Mouse (Mus musculus) embryonic facial prominence, embryonic 10.5 days (tissue): ENCODE measurements around the gene Actl6b. TPM values are rescaled to one million over a fixed set of nuclear protein-coding genes. Genes with fewer than 3 reads are reported as not detected.
"Not testable (repeated sequence)": the region's sequence is repeated elsewhere in the genome, so short reads cannot be mapped to it uniquely, and the experiment has no call there.

ENCODE experiments used
- DNase-seq: peaks from one replicate; pipeline ENCODE4 v3.0.0-alpha.2; 2017; ENCODE audit warnings: low spot score
- H3K27ac ChIP-seq: fragments of 300-500 bp; sonication (generic); replicated peaks from 2 replicates; pipeline ENCODE4 v1.5.1; 2016; ENCODE audit warnings: mild to moderate bottlenecking
- H3K27me3 ChIP-seq: fragments of 300-500 bp; sonication (generic); replicated peaks from 2 replicates; pipeline ENCODE4 v1.6.1; 2016; ENCODE audit warnings: low read depth, mild to moderate bottlenecking; ENCODE audit not compliant: poor library complexity, severe bottlenecking
- H3K36me3 ChIP-seq: fragments of 300-500 bp; sonication (generic); replicated peaks from 2 replicates; pipeline ENCODE4 v1.6.1; 2016; ENCODE audit warnings: mild to moderate bottlenecking, moderate library complexity
- H3K4me1 ChIP-seq: fragments of 300-500 bp; sonication (generic); 2 replicates; pipeline ENCODE4 v1.6.1; 2016
- H3K4me3 ChIP-seq: fragments of 300-500 bp; sonication (generic); 2 replicates; pipeline ENCODE4 v1.5.1; 2016; ENCODE audit warnings: mild to moderate bottlenecking, moderate library complexity
- H3K9me3 ChIP-seq: fragments of 300-500 bp; sonication (generic); 2 replicates; pipeline ENCODE4 v1.6.1; 2016; ENCODE audit warnings: mild to moderate bottlenecking
- WGBS: fragments of 180-500 bp; shearing (Covaris S2); methylation state at CpG from one replicate; pipeline ENCODE4 v1.1.7; 2016; 5-methylcytosine and 5-hydroxymethylcytosine counted together
- polyA plus RNA-seq: library from polyadenylated mRNA; unstranded; fragments of >200 nt; fragmentation: Nextera tagmentation; extraction: Ambion mirVana; gene quantifications from 2 replicates; pipeline ENCODE4 v1.2.1, GENCODE M21; 2016

Gene Actl6b
- polyA plus RNA-seq, 1 experiment from 2014 or later: 5.4 TPM

DNA sequence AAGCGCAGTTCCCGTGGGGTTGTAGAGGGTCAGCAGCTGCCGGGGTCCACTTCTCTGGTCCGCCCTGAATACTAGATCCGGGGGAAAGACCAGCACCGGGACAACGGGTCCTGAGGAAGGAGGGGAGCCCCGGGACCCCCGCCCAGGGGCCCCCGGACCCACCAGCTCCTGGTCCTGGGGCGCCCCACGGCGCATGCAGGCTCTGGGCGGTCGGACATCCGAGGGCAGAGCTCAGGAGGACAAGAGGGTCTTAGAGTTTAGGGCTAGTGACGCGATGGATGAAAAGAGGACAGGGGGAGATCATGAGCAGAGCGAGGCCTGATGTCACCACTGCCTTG, 46.9 kb downstream of the Actl6b start:
- peak overlapping the region; percentile 98 for H3K27ac ChIP-seq
- H3K4me3 ChIP-seq: peak overlapping the region; percentile 78
- H3K9me3 ChIP-seq: no peaks in the 10 kb centered on the region
- DNase-seq: no peak
- H3K27me3 ChIP-seq: no peaks in the 10 kb centered on the region
- H3K4me1 ChIP-seq: peaks cover 42% of the 10 kb centered on the region
- peaks cover 43% of the 10 kb centered on the region for H3K36me3 ChIP-seq
- 3% methylated on average over 19 of the region's 19 CpGs for WGBS

GRCm38 (mm10) chr5:137600619-137601364, 47.5 kb downstream of the Actl6b start, which contains the start of gene Mospd3:
Gene Mospd3 (minus strand): TSS chr5:137601058.
- no peaks in the 10 kb centered on the region for H3K27me3 ChIP-seq
- peak within 1 kb of the TSS; percentile 98 for H3K27ac ChIP-seq
- no peaks in the 10 kb centered on the region for H3K9me3 ChIP-seq
- peak within 1 kb of the TSS; percentile 78 for H3K4me3 ChIP-seq
- WGBS: under 1% methylated on average over 41 of the region's 41 CpGs
- H3K4me1 ChIP-seq: peaks cover 42% of the 10 kb centered on the region
- DNase-seq: peak; percentile 95
- H3K36me3 ChIP-seq: peaks cover 49% of the 10 kb centered on the region

- Histone ChIP-seq H3K4me1 (peaks cover 42% of the 10 kb centered on the region), H3K4me3 (peak overlapping the region; percentile 78), H3K9me3 (no peaks in the 10 kb centered on the region), H3K27ac (peak overlapping the region; percentile 98), H3K27me3 (no peaks in the 10 kb centered on the region), H3K36me3 (peaks cover 54% of the 10 kb centered on the region)
- peak; percentile 54 for DNase-seq
- 1% methylated on average over 22 of the region's 22 CpGs for WGBS
Observed at GRCm38 (mm10) chr5:137601365-137601729, 48.0 kb downstream of the Actl6b start.

DNA sequence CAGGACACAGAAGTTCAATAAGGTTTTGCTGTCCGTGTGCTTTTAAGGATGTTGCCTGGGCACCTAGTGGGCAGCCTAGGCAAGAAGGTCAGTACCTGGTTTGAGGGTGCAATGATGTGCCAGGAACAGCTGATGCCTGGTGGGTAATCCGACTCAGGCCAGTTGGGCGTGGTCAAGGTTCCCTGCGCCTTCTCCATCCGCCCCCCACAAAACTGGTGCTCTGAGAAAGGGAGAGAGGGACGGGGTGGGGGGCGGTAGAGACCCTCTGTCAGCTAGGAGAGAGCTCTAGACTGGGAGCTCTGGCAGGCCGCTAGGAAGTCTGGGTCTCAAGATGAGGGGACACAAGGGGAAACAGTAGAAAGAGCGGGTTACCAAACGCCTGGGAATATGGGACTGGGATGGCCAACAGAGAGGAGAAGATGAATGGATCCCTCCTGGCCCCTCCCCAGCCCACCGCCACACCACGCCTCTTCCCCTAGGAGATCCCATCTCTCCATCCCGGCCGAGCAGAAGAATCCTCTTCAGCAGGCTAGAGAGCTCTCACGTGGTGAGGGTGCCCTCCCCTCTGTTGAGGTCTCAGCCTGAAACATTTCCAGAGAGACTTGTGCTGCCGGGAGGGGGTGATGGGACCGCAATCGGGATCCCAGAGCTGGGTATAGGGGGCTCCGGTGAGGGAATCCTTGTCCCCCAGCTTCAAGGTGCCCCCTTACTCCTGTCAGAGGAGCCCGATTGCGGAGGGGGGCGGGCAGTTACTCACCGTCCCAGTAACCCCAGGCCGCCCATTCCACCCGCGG, 54.7 kb downstream of the Actl6b start:
- Histone ChIP-seq H3K9me3 (no peaks in the 10 kb centered on the region), H3K36me3 (peaks cover 54% of the 10 kb centered on the region), H3K27ac (peak overlapping the region; percentile 97), H3K4me1 (peaks cover 60% of the 10 kb centered on the region), H3K27me3 (peaks cover 21% of the 10 kb centered on the region), H3K4me3 (peak overlapping the region; percentile 57)
- 15% methylated on average over 26 of the region's 26 CpGs for WGBS
- no peak for DNase-seq

DNA sequence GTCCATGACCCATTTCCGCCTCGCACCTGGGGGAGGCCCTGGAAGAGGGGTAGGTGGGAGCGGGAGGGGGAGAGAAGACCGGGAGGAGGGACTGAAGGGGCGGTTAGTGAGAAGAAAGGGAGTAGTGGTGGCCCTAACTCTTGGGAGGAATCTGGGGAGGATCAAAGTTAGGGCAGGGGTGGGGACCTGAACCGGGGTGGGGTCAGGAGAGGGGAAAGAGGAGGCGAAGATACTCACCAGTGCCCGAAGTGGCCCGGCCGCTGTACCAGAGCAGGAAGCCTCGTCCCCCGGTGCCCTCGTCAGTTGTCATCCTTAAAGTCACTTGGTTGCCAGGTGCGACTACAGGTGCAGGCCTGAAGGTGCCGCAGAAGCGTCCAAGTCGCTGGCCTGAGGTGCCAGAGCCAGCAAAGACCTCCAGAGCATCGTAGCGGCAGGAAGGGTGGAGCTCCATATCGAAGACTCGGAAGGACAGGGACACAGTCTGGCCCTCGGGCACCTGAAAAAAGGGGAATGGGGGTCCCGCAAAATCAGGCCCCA, 55.4 kb downstream of the Actl6b start:
- Histone ChIP-seq H3K4me1 (peaks cover 64% of the 10 kb centered on the region), H3K4me3 (peak overlapping the region; percentile 57), H3K9me3 (no peaks in the 10 kb centered on the region), H3K27me3 (peaks cover 21% of the 10 kb centered on the region), H3K36me3 (peaks cover 48% of the 10 kb centered on the region), H3K27ac (peak overlapping the region; percentile 97)
- 16% methylated on average over 23 of the region's 23 CpGs for WGBS
- no peak for DNase-seq

DNA sequence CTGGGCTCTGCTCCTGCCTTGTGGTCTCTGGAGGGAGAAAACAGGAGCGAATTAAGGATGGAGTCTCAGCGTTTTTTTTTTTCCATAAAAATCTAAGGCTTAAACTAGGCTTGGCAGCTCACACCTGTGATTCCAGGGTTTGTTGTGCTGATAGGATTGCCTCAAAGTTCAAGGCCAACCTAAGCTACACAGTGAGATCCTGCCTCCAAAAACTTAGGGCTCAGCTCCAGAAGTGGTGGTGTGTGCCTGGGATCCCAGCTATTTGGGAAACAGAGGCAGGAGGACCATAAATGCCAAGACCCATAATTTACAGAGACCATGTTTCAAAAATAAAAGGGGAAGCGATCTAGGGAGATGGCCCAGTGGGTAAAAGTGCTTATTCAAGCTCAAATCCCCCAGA, 56.0 kb downstream of the Actl6b start:
- 48% methylated on average over 3 of the region's 3 CpGs for WGBS
- DNase-seq: no peak
- peaks cover 69% of the 10 kb centered on the region for H3K4me1 ChIP-seq
- no peaks in the 10 kb centered on the region for H3K9me3 ChIP-seq
- peak overlapping the region; percentile 97 for H3K27ac ChIP-seq
- H3K4me3 ChIP-seq: peak overlapping the region; percentile 57
- H3K36me3 ChIP-seq: peaks cover 42% of the 10 kb centered on the region
- H3K27me3 ChIP-seq: peaks cover 21% of the 10 kb centered on the region

- WGBS: 56% methylated on average over 4 of the region's 4 CpGs
- Histone ChIP-seq H3K9me3 (no peaks in the 10 kb centered on the region), H3K4me3 (peak overlapping the region; percentile 57), H3K27me3 (peaks cover 21% of the 10 kb centered on the region), H3K4me1 (peaks cover 69% of the 10 kb centered on the region), H3K36me3 (peaks cover 35% of the 10 kb centered on the region), H3K27ac (peak overlapping the region; percentile 97)
- DNase-seq: no peak
Observed at GRCm38 (mm10) chr5:137610056-137610455, 56.7 kb downstream of the Actl6b start.

DNA sequence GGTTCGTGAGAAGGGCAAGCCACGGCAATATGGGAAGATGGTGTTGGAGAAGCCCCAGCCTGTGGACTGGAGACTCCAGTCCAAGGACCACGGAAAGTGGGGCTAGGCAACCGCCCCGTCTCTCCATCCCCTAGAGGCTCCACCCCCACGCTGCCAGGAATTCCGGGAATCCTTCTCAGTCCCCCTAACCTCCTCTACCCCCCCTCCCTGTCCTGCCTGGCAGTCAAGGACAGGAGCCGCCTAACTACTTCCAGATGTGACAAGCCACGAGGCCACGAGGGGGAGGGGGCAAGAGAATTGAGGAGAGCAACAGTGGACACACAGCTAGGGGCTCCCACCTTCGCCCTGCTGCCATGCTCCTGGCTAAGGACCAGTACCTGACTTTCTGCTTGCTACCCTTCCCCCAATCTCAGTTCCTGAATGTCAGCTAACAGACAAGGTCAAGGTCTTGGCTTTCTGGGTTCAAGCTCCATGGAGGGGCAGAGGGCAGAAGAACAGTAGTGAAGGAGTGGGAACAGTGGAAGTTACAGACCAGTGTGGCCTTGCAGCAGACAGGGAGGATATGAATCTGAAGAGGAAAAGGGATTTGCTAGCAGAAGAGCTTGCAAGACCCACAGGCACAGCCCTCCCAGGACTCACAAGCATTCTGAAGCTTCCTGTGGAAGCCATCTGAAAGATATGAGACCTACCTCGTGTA, 57.4 kb downstream of the Actl6b start:
- Histone ChIP-seq H3K9me3 (no peaks in the 10 kb centered on the region), H3K36me3 (peaks cover 28% of the 10 kb centered on the region), H3K27ac (peak overlapping the region; percentile 97), H3K27me3 (peaks cover 21% of the 10 kb centered on the region), H3K4me3 (peak overlapping the region; percentile 57), H3K4me1 (peaks cover 69% of the 10 kb centered on the region)
- 7% methylated on average over 12 of the region's 12 CpGs for WGBS
- peak; percentile 96 for DNase-seq

DNA sequence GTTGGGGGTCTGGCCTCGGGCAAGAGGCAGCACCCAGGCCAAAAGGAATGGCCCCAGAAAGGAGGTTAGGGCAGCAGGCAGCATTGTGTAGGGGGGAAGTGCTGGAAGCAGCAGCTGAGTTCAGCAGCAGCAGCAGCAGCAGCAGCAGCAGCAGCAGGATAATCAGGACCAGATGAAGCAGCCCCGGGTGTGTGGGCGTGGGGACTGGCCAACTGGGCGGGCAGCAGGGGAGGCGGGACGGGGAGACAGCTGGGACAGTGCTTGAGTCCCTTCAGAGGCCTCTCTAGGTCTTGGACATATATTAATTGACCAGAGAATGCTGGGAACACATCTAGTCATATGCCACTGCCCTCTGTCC, 57.9 kb downstream of the Actl6b start:
- peaks cover 23% of the 10 kb centered on the region for H3K36me3 ChIP-seq
- peak overlapping the region; percentile 97 for H3K27ac ChIP-seq
- peaks cover 69% of the 10 kb centered on the region for H3K4me1 ChIP-seq
- no peaks in the 10 kb centered on the region for H3K9me3 ChIP-seq
- 14% methylated on average over 6 of the region's 6 CpGs for WGBS
- peak overlapping the region; percentile 57 for H3K4me3 ChIP-seq
- peak; percentile 93 for DNase-seq
- peaks cover 21% of the 10 kb centered on the region for H3K27me3 ChIP-seq

- peaks cover 4% of the 10 kb centered on the region; the same call in 1 of the 2 replicates for H3K36me3 ChIP-seq
- H3K27me3 ChIP-seq: peaks cover 10% of the 10 kb centered on the region
- H3K9me3 ChIP-seq: no peaks in the 10 kb centered on the region
- H3K27ac ChIP-seq: peak overlapping the region; percentile 97
- H3K4me1 ChIP-seq: peaks cover 62% of the 10 kb centered on the region
- DNase-seq: no peak
- H3K4me3 ChIP-seq: 0 out of 2 replicates have a peak overlapping the region, but pooled peaks have one; percentile 11
- WGBS: 61% methylated on average over 5 of the region's 5 CpGs
Observed at GRCm38 (mm10) chr5:137613076-137613475, 59.8 kb downstream of the Actl6b start.

GRCm38 (mm10) chr5:137613550-137613949, 60.2 kb downstream of the Actl6b start, which contains the start of gene Pcolce:
Gene Pcolce (minus strand): TSS chr5:137613784.
- peaks cover 5% of the 10 kb centered on the region for H3K27me3 ChIP-seq
- H3K4me1 ChIP-seq: peaks cover 57% of the 10 kb centered on the region
- 46% methylated on average over 11 of the region's 11 CpGs for WGBS
- H3K4me3 ChIP-seq: peak within 1 kb of the TSS; percentile 20; the same call in 1 of the 2 replicates
- H3K27ac ChIP-seq: peak within 1 kb of the TSS; percentile 97
- DNase-seq: peak; percentile 35
- no peaks in the 10 kb centered on the region for H3K36me3 ChIP-seq
- H3K9me3 ChIP-seq: no peaks in the 10 kb centered on the region

DNA sequence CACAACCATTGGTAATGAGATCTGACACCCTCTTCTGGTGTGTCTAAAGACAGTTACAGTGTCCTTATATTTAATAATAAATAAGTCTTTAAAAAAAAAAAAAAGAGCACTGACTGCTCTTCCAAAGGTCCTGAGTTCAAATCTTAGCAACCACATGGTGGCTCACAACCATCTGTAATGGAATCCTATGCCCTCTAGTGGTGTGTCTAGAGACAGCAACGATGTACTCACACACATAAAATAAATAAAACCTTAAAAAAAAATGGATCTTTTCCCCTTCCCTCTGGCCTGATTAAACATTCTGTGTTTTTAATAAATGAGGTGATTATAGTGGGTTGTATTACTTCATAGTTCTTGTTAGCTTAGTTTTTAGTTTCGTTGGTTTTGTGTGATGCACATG, 61.6 kb downstream of the Actl6b start:
- H3K9me3 ChIP-seq, H3K27me3 ChIP-seq, DNase-seq, H3K4me3 ChIP-seq, H3K36me3 ChIP-seq, H3K27ac ChIP-seq: not testable (repeated sequence)
- H3K4me1 ChIP-seq: peaks cover 43% of the 10 kb centered on the region
- WGBS: 95% methylated on average over 2 of the region's 2 CpGs
